Mouse (Mus musculus) forebrain, postnatal 0 days (tissue): ENCODE results near the gene Il1r1. TPM values are rescaled to one million over a fixed set of nuclear protein-coding genes. Genes with fewer than 3 reads are reported as not detected.

Experiments
- ATAC-seq: fragments of 200-750 bp; cut with Nextera tagmentation; 2 replicates; pipeline ENCODE4 v1.8.0; 2017; ENCODE audit warnings: mild to moderate bottlenecking, moderate library complexity
- DNase-seq: peaks from one replicate; pipeline ENCODE4 v3.0.0-alpha.2; 2015
- H3K27ac ChIP-seq: fragments of 300-500 bp; sonication (generic); 2 replicates; pipeline ENCODE4 v1.5.1; 2014; ENCODE audit warnings: low read depth, mild to moderate bottlenecking, antibody characterized with exemption, low read length, moderate library complexity, mixed read lengths
- H3K27me3 ChIP-seq: fragments of 300-500 bp; sonication (generic); 2 replicates; pipeline ENCODE4 v1.6.1; 2014; ENCODE audit warnings: mild to moderate bottlenecking, low read length, mixed read lengths; ENCODE audit not compliant: insufficient read depth
- H3K36me3 ChIP-seq: fragments of 300-500 bp; sonication (generic); 2 replicates; pipeline ENCODE4 v1.6.1; 2014; ENCODE audit warnings: mild to moderate bottlenecking, moderate library complexity; ENCODE audit not compliant: insufficient read depth
- H3K4me1 ChIP-seq: fragments of 300-500 bp; sonication (generic); 2 replicates; pipeline ENCODE4 v1.6.1; 2014; ENCODE audit warnings: antibody characterized with exemption; ENCODE audit not compliant: insufficient read depth
- H3K4me2 ChIP-seq: fragments of 300-500 bp; sonication (generic); 2 replicates; pipeline ENCODE4 v1.6.1; 2014; ENCODE audit warnings: low read depth, mild to moderate bottlenecking, moderate library complexity
- H3K4me3 ChIP-seq: fragments of 300-500 bp; sonication (generic); 2 replicates; pipeline ENCODE4 v1.5.1; 2014; ENCODE audit warnings: low read depth, low read length, mixed read lengths
- H3K9ac ChIP-seq: fragments of 300-500 bp; sonication (generic); 2 replicates; pipeline ENCODE4 v1.6.1; 2014; ENCODE audit warnings: mild to moderate bottlenecking
- H3K9me3 ChIP-seq: fragments of 300-500 bp; sonication (generic); 2 replicates; pipeline ENCODE4 v1.6.1; 2016; ENCODE audit warnings: low read length
- CTCF ChIP-seq: sonication (generic); IDR thresholded peaks from 2 replicates; pipeline ENCODE4 v1.5.1; 2016; ENCODE audit warnings: antibody characterized with exemption, control low read depth, low read depth
- WGBS: fragments of 180-500 bp; shearing (Covaris S2); extraction: QIAGEN DNeasy Blood & Tissue Kit; methylation state at CpG from one replicate; pipeline ENCODE4 v1.1.7; 2014; 5-methylcytosine and 5-hydroxymethylcytosine counted together
- polyA plus RNA-seq: library from polyadenylated mRNA; unstranded; fragments of >200 nt; fragmentation: Nextera tagmentation; extraction: Ambion mirVana; gene quantifications from 2 replicates; pipeline ENCODE4 v1.2.1, GENCODE M21; 2015
- total RNA-seq: library from RNA; depleted of rRNA; stranded (reverse); fragments of >200 nt; gene quantifications from 2 replicates; pipeline ENCODE4 v1.2.3, GENCODE M21; 2014

The Il1r1 gene
- total and polyA plus RNA-seq, 2 experiments from 2014 or later, result 0.84 to 0.90 TPM

DNA sequence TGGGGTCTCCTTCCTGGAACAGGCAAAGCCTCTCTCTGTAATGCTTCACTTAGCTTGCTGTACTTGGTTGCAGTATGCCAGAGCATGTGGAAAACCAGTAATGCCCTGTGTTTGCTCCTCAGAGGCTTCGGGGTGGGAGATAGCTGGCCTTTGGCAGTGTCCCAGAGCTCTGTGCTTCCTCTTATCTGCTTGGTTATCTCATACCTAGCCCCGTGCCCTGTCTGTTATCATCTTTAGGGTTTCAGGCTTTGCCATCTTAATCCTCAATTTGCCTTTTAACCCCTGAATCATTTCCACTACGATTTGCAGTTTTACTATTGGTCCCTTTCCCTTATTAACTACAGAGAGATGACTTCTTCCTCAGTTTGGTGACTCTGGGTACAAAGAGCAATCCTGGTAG lies 6.3 kb upstream of the Il1r1 start:
- H3K4me1 ChIP-seq, result no peaks in the 10 kb centered on the region
- WGBS, result 92% methylated on average over 3 of the region's 3 CpGs
- TF ChIP-seq CTCF, result no peak
- 0 out of 2 replicates have a peak, but pooled peaks cover 3% of the 10 kb centered on the region for H3K9me3 ChIP-seq
- H3K4me3 ChIP-seq, result no peak overlapping the region
- ATAC-seq (no peak), DNase-seq (no peak)
- no peak overlapping the region for H3K27ac ChIP-seq
- H3K36me3 ChIP-seq, result no peaks in the 10 kb centered on the region
- no peak overlapping the region for H3K9ac ChIP-seq
- no peak overlapping the region for H3K4me2 ChIP-seq
- H3K27me3 ChIP-seq, result no peaks in the 10 kb centered on the region

DNA sequence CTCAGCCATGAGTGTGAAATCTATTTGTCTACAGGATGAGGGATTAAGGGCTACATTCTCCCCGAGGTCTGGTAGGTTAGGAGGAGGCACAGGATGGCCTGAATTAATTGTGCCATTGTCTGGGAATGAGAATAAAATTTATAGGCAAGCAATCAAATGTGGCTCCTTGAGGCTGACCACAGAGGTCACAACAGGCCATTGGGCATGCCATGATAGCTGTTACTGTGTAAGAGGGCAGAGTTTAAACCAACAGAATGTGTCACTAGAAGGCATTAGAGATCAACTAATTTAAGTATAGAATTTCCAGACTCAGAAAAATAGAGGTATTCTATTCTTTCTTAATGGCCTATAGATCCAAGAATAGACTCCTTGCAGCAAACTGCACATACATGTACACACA lies 4.3 kb upstream of the Il1r1 start:
- H3K27ac ChIP-seq, result no peak overlapping the region

DNA sequence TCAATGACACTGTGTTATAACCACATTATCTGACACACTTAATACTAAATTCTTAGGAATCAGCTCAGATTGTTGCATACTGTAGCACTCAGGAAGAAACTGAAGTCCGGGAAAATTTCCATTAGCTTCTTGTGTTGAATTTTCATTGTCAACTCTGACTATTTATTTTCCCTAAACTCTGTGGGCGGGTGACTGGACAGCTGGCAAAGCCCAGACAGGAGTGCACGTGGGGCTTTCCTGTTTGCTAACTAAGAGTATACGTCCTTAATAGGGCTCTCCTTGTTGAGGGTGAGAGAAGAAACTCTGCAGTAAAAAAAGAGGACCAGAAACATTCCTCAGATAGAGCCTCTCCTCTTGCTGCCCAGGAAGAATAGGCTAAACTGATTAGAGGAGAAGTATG lies 3.0 kb upstream of the Il1r1 start:
- H3K4me3 ChIP-seq, result no peak overlapping the region
- no peak for ATAC-seq
- H3K9ac ChIP-seq, result no peak overlapping the region
- TF ChIP-seq CTCF, result no peak
- no peaks in the 10 kb centered on the region for H3K4me1 ChIP-seq
- H3K36me3 ChIP-seq, result no peaks in the 10 kb centered on the region
- no peak overlapping the region for H3K27ac ChIP-seq
- 73% methylated on average over 4 of the region's 4 CpGs for WGBS
- DNase-seq, result no peak
- no peaks in the 10 kb centered on the region for H3K27me3 ChIP-seq
- H3K4me2 ChIP-seq, result no peak overlapping the region
- H3K9me3 ChIP-seq, result no peaks in the 10 kb centered on the region

More for the DNA sequence above, 4.3 kb upstream of the Il1r1 start:
- WGBS, result 73% methylated on average over 1 of the region's 1 CpGs
- DNase-seq (no peak), ATAC-seq (no peak)
- Histone ChIP-seq H3K4me3 (no peak overlapping the region), H3K27me3 (no peaks in the 10 kb centered on the region), H3K4me2 (no peak overlapping the region), H3K36me3 (no peaks in the 10 kb centered on the region), H3K9ac (no peak overlapping the region), H3K9me3 (0 out of 2 replicates have a peak, but pooled peaks cover 3% of the 10 kb centered on the region), H3K4me1 (no peaks in the 10 kb centered on the region)
- no peak for TF ChIP-seq CTCF

DNA sequence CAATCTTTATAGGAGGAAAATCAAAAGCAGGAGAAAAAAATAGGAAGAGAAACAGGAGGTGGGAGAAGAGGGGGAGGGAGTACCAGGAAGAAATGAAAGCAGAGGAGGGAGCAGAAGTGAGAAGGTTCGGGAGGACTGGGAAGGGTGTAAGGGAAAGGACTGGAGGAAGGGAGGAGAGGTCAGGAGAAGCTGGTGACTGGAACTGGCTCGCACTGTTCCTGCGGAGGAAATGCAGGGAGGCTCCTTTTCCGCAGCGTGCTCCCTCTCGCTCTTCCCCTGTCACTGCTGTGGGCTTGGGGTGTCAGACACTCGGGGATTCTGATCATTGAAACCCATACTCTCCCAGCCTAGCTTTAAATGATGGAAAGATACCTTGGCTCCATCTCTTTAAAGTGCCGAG lies 2.2 kb upstream of the Il1r1 start:
- Histone ChIP-seq H3K9ac (no peak overlapping the region), H3K4me1 (no peaks in the 10 kb centered on the region), H3K36me3 (no peaks in the 10 kb centered on the region), H3K9me3 (no peaks in the 10 kb centered on the region), H3K4me2 (no peak overlapping the region), H3K27me3 (no peaks in the 10 kb centered on the region), H3K27ac (no peak overlapping the region), H3K4me3 (no peak overlapping the region)
- TF ChIP-seq CTCF, result no peak
- DNase-seq (no peak), ATAC-seq (no peak)
- WGBS, result 82% methylated on average over 8 of the region's 8 CpGs

DNA sequence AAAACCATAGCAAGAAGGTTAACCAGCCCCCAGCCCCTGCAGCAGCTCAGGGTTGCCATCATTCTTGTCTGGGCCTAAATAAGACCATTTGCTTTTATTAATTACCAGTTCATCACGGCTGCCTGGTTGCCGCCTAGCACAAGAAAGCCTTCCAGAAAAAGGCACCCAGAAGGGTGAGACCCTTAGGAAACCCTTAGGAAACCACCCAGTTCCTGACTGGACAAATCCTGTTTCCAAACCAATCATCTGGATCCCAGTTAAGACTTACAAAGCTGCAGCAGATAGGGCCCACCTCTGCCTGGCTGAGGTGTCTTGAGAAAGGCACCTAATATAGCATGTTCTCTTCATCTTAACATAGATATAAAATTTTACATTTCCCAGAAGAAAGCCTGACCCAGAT lies 1.3 kb upstream of the Il1r1 start:
- H3K36me3 ChIP-seq, result no peaks in the 10 kb centered on the region
- DNase-seq (no peak), ATAC-seq (no peak)
- no peak overlapping the region for H3K9ac ChIP-seq
- H3K27me3 ChIP-seq, result no peaks in the 10 kb centered on the region
- no peak overlapping the region for H3K27ac ChIP-seq
- H3K4me1 ChIP-seq, result no peaks in the 10 kb centered on the region
- no peak overlapping the region for H3K4me2 ChIP-seq
- H3K4me3 ChIP-seq, result no peak overlapping the region
- H3K9me3 ChIP-seq, result no peaks in the 10 kb centered on the region
- WGBS, result 87% methylated on average over 2 of the region's 2 CpGs
- TF ChIP-seq CTCF, result no peak

DNA sequence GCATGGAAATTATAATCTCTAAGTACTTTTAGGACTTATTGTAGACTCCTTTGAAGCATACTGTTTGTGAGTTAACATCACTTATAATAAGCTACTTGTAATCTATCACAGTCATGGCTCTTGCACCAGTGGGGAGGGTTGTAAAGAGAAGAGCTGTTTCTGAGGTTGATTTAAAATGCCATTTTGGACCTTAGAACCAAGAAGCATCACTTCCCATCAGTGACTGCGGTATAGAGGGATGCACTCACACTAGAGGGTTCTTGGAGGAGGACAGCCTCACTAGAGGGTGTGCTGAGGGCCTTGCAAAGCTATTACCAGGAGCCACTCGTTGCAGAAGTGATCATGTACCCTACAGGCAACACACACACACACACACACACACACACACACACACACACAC lies 700 bp downstream of the Il1r1 start:
- Histone ChIP-seq H3K27me3 (no peaks in the 10 kb centered on the region), H3K9ac (no peak overlapping the region), H3K9me3 (no peaks in the 10 kb centered on the region), H3K36me3 (no peaks in the 10 kb centered on the region), H3K4me1 (no peaks in the 10 kb centered on the region), H3K27ac (no peak overlapping the region), H3K4me3 (no peak overlapping the region), H3K4me2 (no peak overlapping the region)
- WGBS, result 79% methylated on average over 2 of the region's 2 CpGs
- no peak for DNase-seq
- ATAC-seq, result no peak
- TF ChIP-seq CTCF, result no peak

DNA sequence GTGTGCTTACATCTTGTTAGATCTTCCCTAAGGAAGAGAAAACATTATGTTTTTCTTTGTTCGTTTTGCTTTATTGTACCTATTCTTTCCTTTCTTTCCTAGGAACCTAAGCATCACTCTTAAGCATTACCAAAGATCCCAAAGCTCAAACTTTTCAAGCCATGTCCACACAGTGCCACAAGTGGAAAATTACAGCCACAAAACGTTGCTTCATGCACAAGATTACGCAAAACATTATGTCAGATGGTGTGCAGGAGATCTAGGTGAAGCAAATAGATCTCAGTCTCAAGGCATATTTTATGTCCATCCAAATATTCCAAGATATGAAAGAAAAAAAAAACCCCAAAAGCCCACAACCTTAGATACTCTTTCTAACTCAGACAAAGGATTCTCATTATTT lies 4.2 kb downstream of the Il1r1 start:
- no peak for DNase-seq
- Histone ChIP-seq H3K4me1 (no peaks in the 10 kb centered on the region), H3K9me3 (no peaks in the 10 kb centered on the region), H3K9ac (no peak overlapping the region), H3K4me2 (no peak overlapping the region), H3K4me3 (no peak overlapping the region), H3K36me3 (no peaks in the 10 kb centered on the region), H3K27me3 (no peaks in the 10 kb centered on the region), H3K27ac (no peak overlapping the region)
- 86% methylated on average over 3 of the region's 3 CpGs for WGBS
- no peak for TF ChIP-seq CTCF
- ATAC-seq, result no peak
